Mouse (Mus musculus) MEL (cell line): Measurements from ENCODE around the gene Tbxa2r. TPM values are rescaled to one million over a fixed set of nuclear protein-coding genes. Genes with fewer than 3 reads are reported as not detected.

ENCODE experiments used
- DNase-seq: peaks from one replicate; pipeline ENCODE4 v3.0.0; 2011; ENCODE audit warnings: low read depth, low spot score
- H3K27ac ChIP-seq: 2 replicates; pipeline ENCODE4 v1.5.1; 2012; ENCODE audit warnings: low read depth, mild to moderate bottlenecking, control low read depth, low read length, moderate library complexity; ENCODE audit not compliant: control insufficient read depth
- H3K27me3 ChIP-seq, 2 experiments: fragments of 150-350 bp in 1 of 2; sonication (generic) in 1 of 2; 2 replicates each; pipeline ENCODE4 v1.6.1; 2012; ENCODE audit warnings: low read length in 2 of 2, mild to moderate bottlenecking in 2 of 2, improper control_type of control experiment in 1 of 2, moderate library complexity in 1 of 2; ENCODE audit not compliant: insufficient read depth in 2 of 2, control insufficient read depth in 1 of 2
- H3K36me3 ChIP-seq, 2 experiments: 2 replicates each; pipeline ENCODE4 v1.6.1; 2012 to 2014; ENCODE audit warnings: low read length in 2 of 2, improper control_type of control experiment in 1 of 2, inconsistent platforms in 1 of 2, mild to moderate bottlenecking in 1 of 2; ENCODE audit not compliant: insufficient read depth in 2 of 2, control insufficient read depth in 1 of 2
- H3K4me1 ChIP-seq, 2 experiments: fragments of 150-350 bp in 1 of 2; sonication (generic) in 1 of 2; 2 replicates each; pipeline ENCODE4 v1.6.1; 2012; ENCODE audit warnings: low read length in 2 of 2, improper control_type of control experiment in 1 of 2, mild to moderate bottlenecking in 1 of 2; ENCODE audit not compliant: insufficient read depth in 2 of 2, control insufficient read depth in 1 of 2
- H3K4me3 ChIP-seq, 2 experiments: fragments of 150-350 bp in 1 of 2; sonication (generic) in 1 of 2; 2 replicates each; pipeline ENCODE4 v1.5.1; 2012; ENCODE audit warnings: low read depth in 2 of 2, low read length in 2 of 2, mild to moderate bottlenecking in 2 of 2, moderate library complexity in 2 of 2, control low read depth in 1 of 2, improper control_type of control experiment in 1 of 2; ENCODE audit not compliant: control insufficient read depth in 1 of 2, insufficient read depth in 1 of 2
- H3K79me2 ChIP-seq: 2 replicates; pipeline ENCODE4 v1.6.1; 2012; ENCODE audit warnings: mild to moderate bottlenecking, low read length, moderate library complexity; ENCODE audit not compliant: control insufficient read depth, poor library complexity, insufficient read depth
- H3K9ac ChIP-seq: 2 replicates; pipeline ENCODE4 v1.6.1; 2012; ENCODE audit warnings: low read depth, mild to moderate bottlenecking, control low read depth, low read length, moderate library complexity; ENCODE audit not compliant: control insufficient read depth, poor library complexity, severe bottlenecking
- H3K9me3 ChIP-seq: fragments of 150-350 bp; sonication (generic); replicated peaks from 2 replicates; pipeline ENCODE4 v1.6.1; 2012; ENCODE audit warnings: mild to moderate bottlenecking, low read length, improper control_type of control experiment, moderate library complexity; ENCODE audit not compliant: insufficient read depth
- CHD1 ChIP-seq: IDR thresholded peaks from 2 replicates; pipeline ENCODE4 v1.6.1; 2012; ENCODE audit warnings: low read depth, mild to moderate bottlenecking, inconsistent platforms, low read length, improper control_type of control experiment
- CHD2 ChIP-seq: IDR thresholded peaks from 2 replicates; pipeline ENCODE4 v1.6.1; 2011; ENCODE audit warnings: low read length, improper control_type of control experiment
- CTCF ChIP-seq, 3 experiments: IDR thresholded peaks in 2 of 3; conservative IDR thresholded peaks in 1 of 3; 2 replicates each; pipeline ENCODE4 v1.5.1; 2011 to 2012; ENCODE audit warnings: low read length in 3 of 3, low read depth in 2 of 3, mild to moderate bottlenecking in 2 of 3, improper control_type of control experiment in 1 of 3, inconsistent platforms in 1 of 3, mixed read lengths in 1 of 3, moderate library complexity in 1 of 3; ENCODE audit not compliant: control insufficient read depth in 1 of 3, insufficient read depth in 1 of 3, poor library complexity in 1 of 3, severe bottlenecking in 1 of 3
- E2F4 ChIP-seq: IDR thresholded peaks from 2 replicates; pipeline ENCODE4 v1.6.1; 2011; ENCODE audit warnings: low read depth, low read length, improper control_type of control experiment, borderline replicate concordance
- EP300 ChIP-seq, 2 experiments: IDR thresholded peaks; 2 replicates each; pipeline ENCODE4 v1.6.1; 2011; ENCODE audit warnings: improper control_type of control experiment in 2 of 2, low read length in 2 of 2, low read depth in 1 of 2, mild to moderate bottlenecking in 1 of 2
- GATA1 ChIP-seq: IDR thresholded peaks from 2 replicates; pipeline ENCODE4 v1.6.1; 2011; ENCODE audit warnings: low read depth, low read length, improper control_type of control experiment
- HCFC1 ChIP-seq: IDR thresholded peaks from 2 replicates; pipeline ENCODE4 v1.6.1; 2012; ENCODE audit warnings: low read depth, mild to moderate bottlenecking, inconsistent platforms, low read length, improper control_type of control experiment, moderate library complexity
- KAT2A ChIP-seq: conservative IDR thresholded peaks from 2 replicates; pipeline ENCODE4 v1.6.1; 2012; ENCODE audit warnings: low read depth, low read length, improper control_type of control experiment, inconsistent platforms
- MAFK ChIP-seq: IDR thresholded peaks from 2 replicates; pipeline ENCODE4 v1.6.1; 2011; ENCODE audit warnings: low read depth, mild to moderate bottlenecking, low read length, improper control_type of control experiment, borderline replicate concordance
- MEF2A ChIP-seq: IDR thresholded peaks from 2 replicates; pipeline ENCODE4 v1.6.1; 2014; ENCODE audit warnings: low read depth, mild to moderate bottlenecking, inconsistent platforms, low read length, improper control_type of control experiment; ENCODE audit not compliant: poor library complexity, insufficient replicate concordance, severe bottlenecking; ENCODE audit errors: extremely low read depth
- MYB ChIP-seq: IDR thresholded peaks from 2 replicates; pipeline ENCODE4 v1.6.1; 2011; ENCODE audit warnings: mild to moderate bottlenecking, low read depth, low read length, improper control_type of control experiment
- MYC ChIP-seq: IDR thresholded peaks from 2 replicates; pipeline ENCODE4 v1.6.1; 2011; ENCODE audit warnings: low read depth, mild to moderate bottlenecking, low read length, improper control_type of control experiment, moderate library complexity
- NELFE ChIP-seq: IDR thresholded peaks from 2 replicates; pipeline ENCODE4 v1.6.1; 2011; ENCODE audit warnings: low read depth, low read length, improper control_type of control experiment
- NRF1 ChIP-seq: IDR thresholded peaks from 2 replicates; pipeline ENCODE4 v1.6.1; 2014; ENCODE audit warnings: low read depth, mild to moderate bottlenecking, inconsistent platforms, low read length, improper control_type of control experiment, moderate library complexity; ENCODE audit not compliant: poor library complexity, insufficient read depth, severe bottlenecking
- POLR2A ChIP-seq, 2 experiments: IDR thresholded peaks; 2 replicates each; pipeline ENCODE4 v1.6.1; 2011 to 2012; ENCODE audit warnings: low read length in 2 of 2, mild to moderate bottlenecking in 2 of 2, control low read depth in 1 of 2, improper control_type of control experiment in 1 of 2, low read depth in 1 of 2, moderate library complexity in 1 of 2; ENCODE audit not compliant: control insufficient read depth in 1 of 2, insufficient read depth in 1 of 2, poor library complexity in 1 of 2
- POLR2AphosphoS2 ChIP-seq: IDR thresholded peaks from 2 replicates; pipeline ENCODE4 v1.6.1; 2011; ENCODE audit warnings: low read length, improper control_type of control experiment
- POLR2AphosphoS5 ChIP-seq: IDR thresholded peaks from 2 replicates; pipeline ENCODE4 v1.6.1; 2012; ENCODE audit warnings: low read depth, borderline replicate concordance, mild to moderate bottlenecking, inconsistent platforms, low read length, moderate library complexity, mixed read lengths
- RCOR1 ChIP-seq: IDR thresholded peaks from 2 replicates; pipeline ENCODE4 v1.6.1; 2012; ENCODE audit warnings: low read depth, mild to moderate bottlenecking, inconsistent platforms, low read length, improper control_type of control experiment
- SIN3A ChIP-seq: IDR thresholded peaks from 2 replicates; pipeline ENCODE4 v1.6.1; 2012; ENCODE audit warnings: low read length, improper control_type of control experiment, inconsistent platforms
- SMC3 ChIP-seq: IDR thresholded peaks from 2 replicates; pipeline ENCODE4 v1.6.1; 2011; ENCODE audit warnings: low read depth, low read length, improper control_type of control experiment
- TAL1 ChIP-seq: IDR thresholded peaks from 2 replicates; pipeline ENCODE4 v1.6.1; 2012; ENCODE audit warnings: mild to moderate bottlenecking, inconsistent platforms, low read length, moderate library complexity, mixed read lengths
- TBP ChIP-seq: IDR thresholded peaks from 2 replicates; pipeline ENCODE4 v1.8.0; 2011; ENCODE audit warnings: low read depth, low read length, improper control_type of control experiment
- TCF12 ChIP-seq: IDR thresholded peaks from 2 replicates; pipeline ENCODE4 v1.6.1; 2014; ENCODE audit warnings: low read depth, mild to moderate bottlenecking, inconsistent platforms, low read length, improper control_type of control experiment, moderate library complexity
- UBTF ChIP-seq: IDR thresholded peaks from 2 replicates; pipeline ENCODE4 v1.6.1; 2012; ENCODE audit warnings: low read depth, mild to moderate bottlenecking, inconsistent platforms, low read length, improper control_type of control experiment, moderate library complexity, borderline replicate concordance; ENCODE audit not compliant: insufficient read depth
- USF2 ChIP-seq, 2 experiments: IDR thresholded peaks; 2 replicates each; pipeline ENCODE4 v1.6.1; 2011 to 2012; ENCODE audit warnings: improper control_type of control experiment in 2 of 2, low read length in 2 of 2, borderline replicate concordance in 1 of 2, inconsistent platforms in 1 of 2, low read depth in 1 of 2, mild to moderate bottlenecking in 1 of 2; ENCODE audit not compliant: insufficient read depth in 1 of 2
- ZC3H11A ChIP-seq: IDR thresholded peaks from 2 replicates; pipeline ENCODE4 v1.6.1; 2012; ENCODE audit warnings: low read depth, mild to moderate bottlenecking, inconsistent platforms, low read length, improper control_type of control experiment
- ZMIZ1 ChIP-seq: IDR thresholded peaks from 2 replicates; pipeline ENCODE4 v1.6.1; 2012; ENCODE audit warnings: low read depth, mild to moderate bottlenecking, inconsistent platforms, low read length, improper control_type of control experiment, moderate library complexity
- ZNF384 ChIP-seq: IDR thresholded peaks from 2 replicates; pipeline ENCODE4 v1.6.1; 2012; ENCODE audit warnings: low read depth, mild to moderate bottlenecking, inconsistent platforms, low read length, improper control_type of control experiment
- polyA plus RNA-seq, 2 experiments: library from polyadenylated mRNA; stranded (reverse) in 1 of 2; unstranded in 1 of 2; fragments of >175 nt in 1 of 2; fragments of >200 nt in 1 of 2; gene quantifications; 2 replicates each; pipeline versions ENCODE4 v1.2.1 to v1.2.4; 2012; ENCODE audit warnings: low replicate concordance in 2 of 2, low read depth in 1 of 2; ENCODE audit not compliant: insufficient read length in 2 of 2, insufficient read depth in 1 of 2, missing spikeins in 1 of 2
- total RNA-seq: library from RNA; depleted of rRNA; stranded (reverse); fragments of 300-350 nt; gene quantifications from 2 replicates; pipeline ENCODE4 v1.2.3, GENCODE M21; 2012

Tbxa2r gene
- total and polyA plus RNA-seq, 3 experiments = 0.31 TPM; not detected in 2

DNA sequence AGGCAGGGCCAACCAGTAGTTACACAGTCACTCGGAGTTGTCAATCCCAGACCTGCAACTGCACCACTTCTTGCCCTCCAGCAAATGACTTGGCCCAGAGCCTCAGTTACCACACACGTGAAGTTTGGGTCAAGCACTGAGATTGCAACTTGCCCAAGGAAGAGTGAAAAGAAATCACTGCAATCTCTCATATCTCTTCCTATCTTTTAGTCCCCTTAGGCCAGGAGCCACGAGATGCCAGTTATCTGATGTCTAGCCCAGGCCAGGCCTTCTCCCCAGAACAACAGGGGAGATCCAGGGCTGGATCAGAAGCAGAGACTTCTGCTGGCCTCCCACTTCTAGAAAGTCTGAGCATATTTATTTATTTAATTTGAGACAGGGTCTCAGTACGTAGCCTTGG lies 27.0 kb downstream of the Tbxa2r start:
- TF ChIP-seq POLR2AphosphoS2 (no peak), SIN3A (no peak), E2F4 (no peak), ZNF384 (no peak), TBP (no peak), GATA1 (peak; percentile 51; the same call in 1 of the 2 replicates), NELFE (no peak), CHD1 (no peak), RCOR1 (peak; percentile 75), HCFC1 (no peak), MAFK (no peak)
- Histone ChIP-seq H3K79me2 (peaks cover 27% of the 10 kb centered on the region), H3K9me3 (no peaks in the 10 kb centered on the region), H3K27me3 (no peaks in the 10 kb centered on the region), H3K27ac (peak overlapping the region; percentile 96), H3K9ac (no peak overlapping the region; the same call in 1 of the 2 replicates), H3K4me1 (peaks cover 3 to 33% of the 10 kb centered on the region in 2 experiments; a peak in 3 of 4 replicates), H3K36me3 (peaks cover 0 to 24% of the 10 kb centered on the region in 2 experiments; a peak in 3 of 4 replicates), H3K4me3 (no peak overlapping the region)
- no peak for DNase-seq

DNA sequence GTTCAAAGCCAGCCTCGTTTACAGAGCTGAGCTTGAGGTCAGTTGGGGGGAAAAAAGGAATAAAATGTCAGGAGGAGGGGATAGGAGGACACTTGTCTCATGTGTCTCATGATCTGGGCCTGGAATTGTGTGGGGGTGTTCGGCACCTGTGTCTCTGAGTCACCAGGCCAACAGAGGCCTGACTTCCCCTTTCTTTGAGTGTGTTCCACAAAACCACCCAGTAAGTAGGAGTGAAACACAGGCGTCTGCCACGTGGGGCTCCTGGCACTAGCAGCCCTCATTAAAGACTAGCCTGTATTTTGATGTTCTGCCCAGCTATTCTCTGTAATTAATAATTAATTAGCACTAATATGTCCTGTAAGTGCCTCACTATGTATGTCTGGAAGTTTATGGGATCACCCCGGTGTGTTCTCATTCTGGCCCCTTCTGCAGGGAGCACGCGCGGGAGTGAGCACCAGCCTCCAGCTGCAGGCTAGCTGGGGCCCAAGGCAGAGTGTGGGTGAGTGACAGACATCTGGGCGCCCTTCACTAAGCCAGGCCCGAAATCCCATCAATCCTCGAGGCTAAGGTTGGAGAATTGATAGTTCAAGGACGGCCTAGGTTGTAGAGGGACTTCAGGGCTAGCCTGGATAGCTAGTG lies 27.9 kb downstream of the Tbxa2r start:
- peaks cover 3 to 29% of the 10 kb centered on the region in 2 experiments; a peak in 3 of 4 replicates for H3K4me1 ChIP-seq
- peak; percentile 94 for DNase-seq
- H3K36me3 ChIP-seq = peaks cover 0 to 21% of the 10 kb centered on the region in 2 experiments; a peak in 3 of 4 replicates
- H3K27me3 ChIP-seq = no peaks in the 10 kb centered on the region
- peaks cover 27% of the 10 kb centered on the region for H3K79me2 ChIP-seq
- H3K4me3 ChIP-seq = peak overlapping the region; percentile 62 to 68
- H3K27ac ChIP-seq = peak overlapping the region; percentile 96
- H3K9me3 ChIP-seq = no peaks in the 10 kb centered on the region
- H3K9ac ChIP-seq = peak overlapping the region; percentile 84
- TF ChIP-seq E2F4 (no peak), POLR2AphosphoS5 (no peak; the same call in 1 of the 2 replicates), CHD1 (no peak), TCF12 (peak; percentile 59), ZC3H11A (no peak), SMC3 (no peak), MAFK (no peak), USF2 (IDR thresholded peaks at IDR 0.05; ENCODE audit: borderline replicate concordance in 1 of 2, insufficient read depth in 1 of 2, low read depth in 1 of 2, low read length in 2 of 2) (no peak; a peak in 1 of 4 replicates), HCFC1 (peak; percentile 54), UBTF (0 out of 2 replicates have a peak, but pooled peaks have one; percentile 47), SIN3A (peak; percentile 93), RCOR1 (0 out of 2 replicates have a peak, but pooled peaks have one; percentile 19), KAT2A (no peak), TBP (peak; percentile 89), GATA1 (no peak), CHD2 (no peak), CTCF (IDR thresholded peaks at IDR 0.05 in 2 of 3, conservative IDR thresholded peaks at IDR 0.05 in 1 of 3; ENCODE audit: control insufficient read depth in 1 of 3, insufficient read depth in 1 of 3, low read depth in 2 of 3, low read length in 3 of 3, poor library complexity in 1 of 3, severe bottlenecking in 1 of 3) (no peak), MYC (peak; percentile 99), EP300 (IDR thresholded peaks at IDR 0.05; ENCODE audit: low read depth in 1 of 2, low read length in 2 of 2) (peak; percentile 55; a peak in 3 of 4 replicates), POLR2A (IDR thresholded peaks at IDR 0.05; ENCODE audit: control insufficient read depth in 1 of 2, insufficient read depth in 1 of 2, low read depth in 1 of 2, low read length in 2 of 2, poor library complexity in 1 of 2) (peak; percentile 54 to 81; a peak in 3 of 4 replicates), MEF2A (no peak), NRF1 (peak; percentile 41; the same call in 1 of the 2 replicates), MYB (no peak), TAL1 (no peak), ZMIZ1 (peak; percentile 14; the same call in 1 of the 2 replicates)
